Mouse (Mus musculus): ENCODE measurements around the gene Ide.

Gene Ide

GRCm38 (mm10) chr19:37332726-37333125 lies 4.9 kb downstream of the Ide start:
- DNase-seq = no peak

- no peak for DNase-seq
Measured at GRCm38 (mm10) chr19:37327216-37327615, 10.4 kb downstream of the Ide start.

DNA sequence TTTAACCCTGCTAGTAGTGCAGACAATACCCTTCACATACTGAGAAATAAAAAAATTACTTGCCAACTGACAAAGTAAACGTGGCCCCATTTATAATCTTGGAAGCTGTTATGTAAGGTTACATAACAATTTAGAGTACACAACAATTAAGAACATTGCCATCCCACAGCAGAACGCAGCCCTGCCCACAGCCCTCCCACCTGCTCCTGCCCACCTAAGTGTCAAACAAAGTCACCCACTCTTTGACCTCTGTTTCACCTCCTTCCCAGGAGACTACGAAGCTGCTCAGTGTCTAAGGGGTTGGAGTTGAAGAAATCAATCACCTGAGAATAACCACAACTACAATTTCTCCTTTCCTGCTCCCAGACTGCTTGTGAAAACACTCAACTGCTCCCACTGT lies 14.1 kb downstream of the Ide start:
- DNase-seq = no peak

DNA sequence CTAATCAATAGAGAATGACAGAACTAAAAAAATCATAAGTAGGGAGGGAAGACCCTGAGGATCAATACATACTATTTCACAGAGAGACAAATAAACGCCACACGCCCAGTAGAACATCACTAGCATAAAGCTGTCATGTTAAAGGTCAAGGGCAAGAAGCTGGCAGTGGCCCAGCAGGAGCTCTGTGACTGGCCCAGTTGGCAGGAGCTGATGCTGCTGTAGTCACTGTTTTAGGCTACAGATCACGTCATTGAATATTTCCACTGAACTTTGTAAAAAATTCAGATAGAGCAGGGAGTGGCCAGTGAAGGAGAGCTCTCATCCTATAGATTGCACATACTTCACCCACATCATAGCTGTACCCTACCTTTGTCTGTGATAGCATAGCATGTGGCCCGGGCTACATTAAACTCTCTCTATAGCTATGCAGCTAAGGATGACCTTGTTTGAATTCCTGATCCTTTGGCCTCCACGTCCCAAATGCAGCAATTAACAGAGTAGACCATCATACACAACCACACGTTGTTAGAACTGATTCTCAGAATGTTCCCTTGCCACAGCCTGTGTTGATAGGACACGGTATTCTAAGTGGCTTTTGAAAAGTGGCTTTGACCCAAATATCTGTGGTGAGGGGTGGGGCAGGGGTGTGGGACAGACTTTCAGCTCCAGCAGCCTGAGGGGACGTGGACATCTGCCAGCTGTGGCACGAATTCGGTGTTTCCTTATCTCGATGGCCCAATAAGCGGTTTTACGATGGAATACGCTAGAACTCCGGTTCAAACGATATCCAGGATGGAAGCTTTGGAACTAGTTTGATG lies 16.6 kb downstream of the Ide start:
- peak; percentile 21 for DNase-seq

GRCm38 (mm10) chr19:37317359-37317758 lies 20.3 kb downstream of the Ide start:
- DNase-seq = no peak

DNA sequence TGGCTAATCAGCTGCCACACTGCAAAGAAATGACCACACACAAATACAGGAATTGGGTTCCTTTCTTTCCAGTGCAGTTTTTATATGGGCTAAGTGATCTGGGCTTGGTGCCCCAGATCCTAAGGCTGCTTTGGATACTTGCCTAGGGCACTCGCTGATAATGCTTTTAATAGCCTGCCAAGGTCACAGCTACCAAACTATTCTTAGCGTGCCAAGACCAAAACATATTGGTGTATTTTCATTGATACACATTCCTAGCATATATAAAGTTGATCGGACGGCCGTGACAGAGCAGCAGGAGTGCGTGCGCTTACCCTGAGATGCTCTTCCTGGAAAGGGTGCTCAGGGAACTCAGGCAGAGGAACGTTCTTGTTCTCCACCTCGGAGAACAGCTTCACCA lies 22.6 kb downstream of the Ide start:
- no peak for DNase-seq

- no peak for DNase-seq
Measured at GRCm38 (mm10) chr19:37311426-37311825, 26.2 kb downstream of the Ide start.

DNA sequence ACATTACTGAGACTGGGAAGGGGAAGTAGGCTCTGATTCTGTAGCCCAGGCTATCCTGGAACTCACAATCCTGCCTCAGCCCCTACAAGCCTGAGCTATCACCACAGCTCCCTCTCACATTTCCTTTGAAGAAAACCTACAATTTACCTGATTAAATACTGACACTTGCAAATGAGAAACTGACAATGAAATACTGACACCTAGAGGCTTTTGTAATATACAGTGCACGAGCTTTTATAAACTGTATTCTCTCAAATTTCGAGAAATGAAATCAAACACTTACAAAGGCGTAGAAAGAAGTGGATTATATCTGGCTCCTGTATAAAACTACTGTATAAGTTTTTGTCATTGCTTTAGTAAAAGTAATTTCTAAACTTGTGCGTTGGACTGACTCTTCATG lies 27.5 kb downstream of the Ide start:
- DNase-seq = no peak

DNA sequence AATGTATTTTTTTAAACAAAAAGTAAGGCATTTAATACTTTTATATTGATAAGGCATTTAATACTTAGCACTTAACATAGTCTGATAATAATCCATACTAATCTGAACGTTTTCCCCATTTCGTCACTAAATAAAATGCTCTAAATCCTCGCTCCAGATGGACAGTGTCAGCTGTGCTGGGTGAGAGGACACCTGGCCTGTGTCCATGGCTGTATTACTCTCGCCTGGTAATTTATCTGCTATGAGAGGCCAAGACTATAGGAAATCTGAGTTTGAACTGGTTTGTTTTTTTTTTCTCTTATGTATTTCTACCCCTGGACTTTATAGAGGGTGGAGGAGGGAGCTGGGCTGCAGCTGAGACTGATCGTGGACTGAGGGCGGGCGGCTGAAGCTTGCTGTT lies 28.7 kb downstream of the Ide start:
- DNase-seq = no peak

GRCm38 (mm10) chr19:37307826-37308545 lies 29.7 kb downstream of the Ide start:
- DNase-seq = no peak

DNA sequence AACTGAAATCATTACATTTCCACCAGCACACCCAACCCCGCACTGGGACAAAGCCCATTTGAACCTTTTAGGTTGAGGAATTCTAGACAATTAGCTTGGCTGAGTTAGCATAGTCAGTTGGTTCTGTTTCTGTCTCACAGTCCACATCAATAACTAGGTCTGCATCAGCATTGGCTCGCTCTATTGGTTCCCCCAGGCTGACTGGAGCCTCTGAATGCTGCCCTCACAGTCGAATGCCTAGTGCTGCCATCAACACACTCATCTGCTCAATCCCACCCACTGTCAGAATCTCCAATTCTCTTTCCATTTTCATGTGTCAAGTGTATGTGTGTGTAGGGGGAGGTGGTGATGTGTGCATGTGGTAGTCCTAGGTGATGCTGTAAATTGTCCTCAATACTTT lies 31.5 kb downstream of the Ide start:
- DNase-seq = no peak

DNA sequence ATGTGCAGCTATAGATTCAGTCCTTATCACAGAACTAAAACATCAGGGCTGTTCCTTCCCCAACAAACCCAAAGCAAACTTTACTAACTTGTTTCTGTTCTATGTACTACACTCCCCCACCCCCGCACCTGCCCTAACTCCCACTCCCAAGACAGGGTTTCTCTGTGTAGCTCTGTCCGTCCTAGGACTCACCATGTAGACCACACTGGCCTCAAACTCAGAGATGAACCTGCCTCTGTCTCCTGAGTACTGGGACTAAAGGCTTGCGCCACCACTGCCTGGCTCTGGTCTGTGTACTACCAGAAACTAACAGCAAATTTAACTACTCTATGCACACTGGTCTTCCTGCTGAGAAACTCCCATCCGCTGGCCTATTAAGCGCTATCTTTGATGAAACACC lies 32.8 kb downstream of the Ide start:
- DNase-seq = no peak

- no peak for DNase-seq
Measured at GRCm38 (mm10) chr19:37304006-37304405, 33.6 kb downstream of the Ide start.

DNA sequence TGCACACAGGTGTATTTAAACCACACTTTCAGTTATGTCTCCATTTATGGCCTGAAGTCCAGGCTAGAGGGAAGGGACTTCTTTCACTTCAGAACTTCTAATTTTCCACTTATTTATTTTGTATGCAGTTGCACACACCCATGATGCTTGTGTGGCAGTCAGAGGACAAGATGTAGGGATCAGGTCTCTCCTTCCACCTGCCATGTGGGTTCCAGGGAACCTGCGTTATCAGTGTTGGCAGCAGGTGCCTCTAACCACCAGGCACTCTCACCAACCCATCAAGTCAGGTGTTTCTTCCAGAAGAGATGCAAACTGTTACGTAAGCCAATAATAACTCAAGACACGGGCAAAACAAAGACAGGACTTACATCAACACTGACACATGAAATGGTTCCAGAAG lies 35.9 kb downstream of the Ide start:
- DNase-seq = no peak

GRCm38 (mm10) chr19:37291676-37292075 lies 46.0 kb downstream of the Ide start:
- no peak for DNase-seq

- DNase-seq = no peak
Measured at GRCm38 (mm10) chr19:37290906-37291305, 46.7 kb downstream of the Ide start.

- no peak for DNase-seq
Measured at GRCm38 (mm10) chr19:37284775-37285174, 52.9 kb downstream of the Ide start.

- DNase-seq = no peak
Measured at GRCm38 (mm10) chr19:37283166-37283565, 54.5 kb downstream of the Ide start.

DNA sequence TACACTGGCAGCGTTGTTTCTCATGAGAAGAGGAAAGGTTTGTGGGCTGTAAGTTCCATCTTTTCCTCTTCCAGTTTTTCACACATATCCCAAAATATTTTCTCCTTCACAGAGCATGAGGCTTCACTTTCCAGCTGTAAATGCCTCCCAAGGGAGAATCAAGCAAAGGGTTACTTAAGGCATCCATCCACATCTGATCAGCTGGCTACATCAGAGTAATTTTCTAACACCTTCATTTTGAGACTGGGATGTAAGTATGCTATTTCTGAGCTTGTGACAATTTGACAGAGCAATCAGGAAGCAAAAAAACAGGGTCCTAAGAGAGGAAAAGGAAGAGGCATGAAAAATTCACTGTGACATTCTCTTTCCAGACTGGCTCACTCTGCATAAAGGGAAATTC lies 55.9 kb downstream of the Ide start:
- no peak for DNase-seq

DNA sequence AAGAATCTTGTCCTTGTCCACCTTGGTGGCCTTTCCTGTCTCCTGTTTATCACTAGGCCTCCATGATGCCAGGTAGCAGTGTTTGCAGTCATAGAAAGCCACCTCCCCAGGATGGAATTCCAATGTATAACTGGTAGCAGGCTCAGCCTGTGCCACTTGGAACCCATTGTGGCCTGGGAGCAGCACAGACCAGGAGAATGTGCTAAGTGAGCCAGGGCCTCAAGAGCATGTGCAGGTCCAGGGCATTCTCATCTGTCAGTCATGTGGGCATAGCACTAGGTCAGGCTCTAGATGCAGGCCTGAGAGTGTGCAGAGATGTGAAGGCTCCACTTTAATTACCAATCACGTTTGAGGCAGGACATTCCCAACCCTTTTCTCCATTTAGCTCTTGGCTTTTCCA lies 58.5 kb downstream of the Ide start:
- no peak for DNase-seq

- DNase-seq = no peak
Measured at GRCm38 (mm10) chr19:37275555-37275954, 62.1 kb downstream of the Ide start.

DNA sequence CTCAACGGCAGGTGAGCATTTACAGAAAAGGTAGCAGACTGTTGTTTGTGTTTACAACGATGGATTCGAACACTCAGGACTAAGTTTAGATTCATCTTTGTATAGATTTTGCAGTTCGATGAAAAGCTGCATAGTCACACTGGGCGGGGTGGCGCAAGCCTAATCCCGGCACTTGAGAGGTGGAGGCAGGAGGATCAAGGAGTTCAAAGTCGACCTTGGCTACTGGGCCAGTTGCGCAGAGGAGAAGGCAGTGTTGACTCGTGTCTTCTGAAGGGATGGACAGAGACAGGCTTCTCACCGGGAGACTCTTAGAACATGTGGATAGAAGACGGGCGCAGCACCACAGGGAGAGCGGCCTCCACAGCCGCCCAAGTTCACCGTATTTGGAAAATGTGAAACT lies 68.5 kb downstream of the Ide start:
- no peak for DNase-seq

GRCm38 (mm10) chr19:37265333-37266103 lies 72.1 kb downstream of the Ide start:
- DNase-seq = peak; percentile 97
